Mouse (Mus musculus): Measurements from ENCODE around the gene Pzp. TPM values are rescaled to one million over a fixed set of nuclear protein-coding genes. Genes with fewer than 3 reads are reported as not detected.

Pzp gene
- not detected in 4 replicates for total RNA-seq (2023; ENCODE audit: inconsistent age)

GRCm38 (mm10) chr6:128526601-128527000 is at the start of gene Pzp:
TSS of gene Pzp (minus strand) at chr6:128526720.

GRCm38 (mm10) chr6:128438317-128438870 is 88.1 kb downstream of the Pzp start, which contains the start of gene Fkbp4:
TSS of gene Fkbp4 (minus strand) at chr6:128438677.

Other genes starting within 250 kb of the Pzp start
- gene Tead4, start 225.9 kb downstream of the Pzp start, total RNA-seq (2023; ENCODE audit: inconsistent age): not detected in 4 replicates
- gene Tulp3, start 170.9 kb downstream of the Pzp start, total RNA-seq (2023; ENCODE audit: inconsistent age): 3.2 to 4.7 TPM (median 4.1 TPM) in 4 replicates
- gene Rhno1, start 163.8 kb downstream of the Pzp start, total RNA-seq (2023; ENCODE audit: inconsistent age): 46.6 to 51.9 TPM (median 49.4 TPM) in 4 replicates
- gene Foxm1, start 163.8 kb downstream of the Pzp start, total RNA-seq (2023; ENCODE audit: inconsistent age): 10.3 to 13.7 TPM (median 13.0 TPM) in 4 replicates
- not detected in 4 replicates for gene Tex52, start 151.3 kb downstream of the Pzp start, total RNA-seq (2023; ENCODE audit: inconsistent age)
- not detected in 4 replicates for gene Gm44596, start 151.2 kb downstream of the Pzp start, total RNA-seq (2023; ENCODE audit: inconsistent age)
- gene Nrip2, start 127.4 kb downstream of the Pzp start, total RNA-seq (2023; ENCODE audit: inconsistent age): not detected in 4 replicates
- 40.0 to 51.5 TPM (median 49.4 TPM) in 4 replicates for gene Itfg2, start 101.8 kb downstream of the Pzp start, total RNA-seq (2023; ENCODE audit: inconsistent age)
- gene Fkbp4, start 88.0 kb downstream of the Pzp start, total RNA-seq (2023; ENCODE audit: inconsistent age): 78.3 to 103 TPM (median 84.6 TPM) in 4 replicates
- not detected in 4 replicates for gene A2ml1, start 54.9 kb upstream of the Pzp start, total RNA-seq (2023; ENCODE audit: inconsistent age)
- 1.1 TPM in 1 of 4 replicates, not detected in the others for gene Klrb1a, start 96.8 kb upstream of the Pzp start, total RNA-seq (2023; ENCODE audit: inconsistent age)
- gene Clec2h, start 135.7 kb upstream of the Pzp start, total RNA-seq (2023; ENCODE audit: inconsistent age): 126 to 155 TPM (median 143 TPM) in 4 replicates
- gene Klrb1, start 196.3 kb upstream of the Pzp start, total RNA-seq (2023; ENCODE audit: inconsistent age): not detected in 4 replicates